Mouse (Mus musculus): ENCODE results near the gene Spocd1.
A peak's percentile ranks its signal among the peaks of the same experiment; 100 is the strongest.

DNA sequence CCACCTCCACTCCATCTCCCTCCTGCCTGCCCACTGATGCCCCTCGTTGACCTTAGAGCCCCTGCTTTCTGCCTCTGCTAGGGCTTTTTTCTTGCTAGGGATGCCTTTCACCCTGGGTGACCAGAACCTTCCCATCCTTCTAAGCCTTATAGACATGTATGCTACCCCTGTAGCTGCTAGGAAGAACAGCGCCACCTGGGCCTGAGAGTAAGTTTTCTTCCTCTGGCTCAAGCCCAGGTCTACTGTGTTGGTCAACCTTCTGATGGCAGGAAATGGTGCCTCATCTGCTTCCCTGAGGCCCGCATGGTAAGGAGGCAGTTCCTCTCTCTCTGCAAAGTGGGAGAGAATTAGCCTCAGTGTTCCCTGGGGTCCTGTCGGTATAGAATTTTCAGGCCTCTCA lies 67.0 kb downstream of the Spocd1 start:
- TF ChIP-seq CTCF (IDR thresholded peaks at IDR 0.05; ENCODE audit: low read depth) (peak; percentile 18; the same call in 1 of the 2 replicates), EP300 (IDR thresholded peaks at IDR 0.05; ENCODE audit: low read depth) (no peak)

Data from heart, postnatal 0 days (tissue).